Mouse (Mus musculus) brain, embryonic 14.5 days (tissue): ENCODE data around the gene Ddost. TPM values are rescaled to one million over a fixed set of nuclear protein-coding genes. Genes with fewer than 3 reads are reported as not detected.

Experiments
- DNase-seq: peaks from one replicate; pipeline ENCODE4 v3.0.0-alpha.2; 2011; ENCODE audit warnings: low read depth
- CTCF ChIP-seq: fragments of 200-500 bp; IDR thresholded peaks from 2 replicates; pipeline ENCODE4 v1.5.1; 2012; ENCODE audit warnings: inconsistent platforms, mild to moderate bottlenecking, moderate library complexity, borderline replicate concordance; ENCODE audit not compliant: insufficient read depth, insufficient read length; ENCODE audit errors: extremely low read depth
- POLR2A ChIP-seq: fragments of 200-500 bp; IDR thresholded peaks from 2 replicates; pipeline ENCODE4 v1.6.1; 2012; ENCODE audit warnings: mild to moderate bottlenecking, inconsistent platforms, borderline replicate concordance; ENCODE audit not compliant: poor library complexity, insufficient read depth, insufficient read length, severe bottlenecking; ENCODE audit errors: extremely low read depth
- polyA plus RNA-seq: library from polyadenylated mRNA; depleted of rRNA; stranded (reverse); fragments of >200 nt; gene quantifications from 2 replicates; pipeline ENCODE4 v1.2.3, GENCODE M21; 2012

Ddost gene
- polyA plus RNA-seq, 1 experiment = 167 TPM

DNA sequence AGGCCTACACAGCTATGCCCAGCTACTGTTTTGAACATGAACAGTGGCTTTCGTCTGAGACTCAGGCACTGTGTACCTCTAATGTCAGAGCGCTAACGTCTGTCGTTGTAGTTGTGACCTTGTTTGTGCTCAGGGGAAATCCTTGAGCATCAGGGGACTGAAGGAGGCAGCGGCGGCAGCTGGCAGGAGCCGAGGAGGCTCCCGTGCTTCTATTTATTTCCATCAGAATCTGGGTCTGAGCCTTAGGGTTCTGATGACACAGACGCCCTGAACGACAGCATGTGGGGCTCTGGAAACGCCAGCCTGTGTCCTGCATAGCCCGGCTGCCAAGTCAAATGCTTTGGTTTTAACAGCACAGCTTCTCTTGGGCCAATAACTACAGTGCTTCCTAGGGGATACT lies 30.5 kb downstream of the Ddost start:
- TF ChIP-seq CTCF (no peak), POLR2A (no peak)
- no peak for DNase-seq

DNA sequence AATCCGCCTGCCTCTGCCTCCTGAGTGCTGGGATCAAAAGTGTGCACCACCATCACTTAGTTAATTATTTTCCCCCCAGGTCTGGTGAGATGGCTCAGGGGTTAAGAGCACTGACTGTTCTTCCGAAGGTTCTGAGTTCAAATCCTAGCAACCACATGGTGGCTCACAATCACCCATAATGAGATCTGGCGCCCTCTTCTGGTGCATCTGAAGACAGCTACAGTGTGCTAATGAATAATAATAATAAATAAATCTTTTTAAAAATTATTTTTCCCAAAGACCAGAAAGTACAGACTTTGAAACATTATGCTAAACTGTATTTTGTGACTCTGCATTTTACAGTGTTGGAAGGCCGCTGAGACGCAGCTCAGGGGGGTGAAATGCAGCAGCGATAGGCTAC lies 31.1 kb downstream of the Ddost start:
- no peak for TF ChIP-seq CTCF
- TF ChIP-seq POLR2A = no peak
- DNase-seq = no peak

DNA sequence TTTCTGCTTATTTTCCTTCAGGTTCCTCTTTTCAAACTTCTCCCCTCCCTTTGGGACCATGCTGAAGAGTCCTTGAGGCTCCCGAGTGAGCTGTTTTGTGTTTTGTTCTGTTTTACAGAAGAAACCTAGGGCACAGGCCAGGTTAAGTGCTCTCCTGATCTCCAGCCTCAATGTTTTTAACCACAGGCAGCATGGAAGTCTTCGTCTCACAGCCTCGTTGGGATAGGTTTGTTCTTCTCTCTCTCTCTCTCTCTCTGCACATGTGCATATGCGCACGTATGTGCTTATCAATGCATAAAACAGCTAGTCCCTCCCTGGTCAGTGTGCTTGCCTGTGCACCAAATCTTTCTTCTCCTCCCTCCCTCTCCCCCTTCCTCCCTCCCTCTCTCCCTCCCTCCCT lies 32.3 kb downstream of the Ddost start:
- TF ChIP-seq POLR2A = no peak
- TF ChIP-seq CTCF = no peak
- no peak for DNase-seq

DNA sequence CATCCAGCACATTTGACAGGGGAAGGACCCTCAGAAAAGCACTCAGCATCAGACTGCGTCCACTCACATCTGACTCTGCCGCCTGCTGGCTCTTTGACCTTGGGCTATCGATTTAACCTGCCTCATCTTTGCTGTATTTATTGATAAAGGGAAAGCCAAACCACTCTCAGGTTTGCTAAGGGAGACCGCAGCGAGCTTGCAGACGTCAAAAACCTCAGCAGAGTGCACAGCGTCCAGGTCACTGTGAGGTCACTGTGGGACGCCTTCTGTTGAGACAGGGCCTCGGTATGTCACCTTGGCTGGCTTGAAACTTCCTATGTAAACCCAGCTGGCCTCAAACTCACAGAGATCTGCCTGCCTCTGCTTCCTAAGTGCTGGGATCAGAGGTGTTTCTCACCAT lies 32.8 kb downstream of the Ddost start:
- no peak for DNase-seq
- TF ChIP-seq CTCF (no peak), POLR2A (no peak)

DNA sequence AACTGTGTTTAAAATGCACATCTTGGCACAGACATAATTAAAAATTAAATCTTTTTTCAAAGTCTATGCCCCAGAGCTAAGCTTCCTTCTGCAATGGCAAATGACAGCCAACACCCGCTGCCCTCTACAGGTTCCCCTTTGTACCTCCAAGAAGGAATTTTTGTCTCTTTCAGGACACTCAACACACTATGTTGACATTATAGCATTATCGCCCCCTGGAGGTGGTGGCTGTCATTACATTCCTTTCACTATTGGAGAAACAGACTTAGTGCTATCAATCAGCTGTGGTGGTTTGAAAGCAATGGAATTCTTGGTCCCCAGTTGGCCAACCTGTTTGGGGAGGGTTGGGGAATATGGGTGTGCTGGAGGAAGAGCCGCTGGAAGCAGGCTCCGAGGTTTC lies 35.4 kb downstream of the Ddost start:
- no peak for DNase-seq
- TF ChIP-seq CTCF = peak; percentile 51; the same call in 1 of the 2 replicates
- no peak for TF ChIP-seq POLR2A

DNA sequence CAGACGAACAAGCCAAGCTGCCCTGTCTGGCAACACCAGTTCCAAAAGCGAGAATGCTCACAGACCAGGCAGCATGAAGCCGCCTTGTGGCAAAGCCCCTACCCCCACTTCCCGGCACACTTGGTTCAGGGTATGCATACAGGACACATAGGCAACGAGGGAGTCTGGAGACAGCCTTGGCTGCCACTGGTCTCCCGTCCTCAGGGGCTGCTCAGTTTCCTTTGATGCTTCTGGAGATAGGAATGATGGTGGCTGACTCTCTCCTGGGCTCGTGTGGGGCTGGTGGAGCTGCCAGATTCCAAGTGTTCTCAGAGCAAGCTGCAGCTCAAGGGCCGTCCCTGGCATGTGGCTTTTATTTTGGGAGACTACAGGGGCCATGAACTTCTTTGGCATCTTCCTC lies 36.9 kb downstream of the Ddost start:
- DNase-seq = no peak
- no peak for TF ChIP-seq POLR2A
- TF ChIP-seq CTCF = no peak

DNA sequence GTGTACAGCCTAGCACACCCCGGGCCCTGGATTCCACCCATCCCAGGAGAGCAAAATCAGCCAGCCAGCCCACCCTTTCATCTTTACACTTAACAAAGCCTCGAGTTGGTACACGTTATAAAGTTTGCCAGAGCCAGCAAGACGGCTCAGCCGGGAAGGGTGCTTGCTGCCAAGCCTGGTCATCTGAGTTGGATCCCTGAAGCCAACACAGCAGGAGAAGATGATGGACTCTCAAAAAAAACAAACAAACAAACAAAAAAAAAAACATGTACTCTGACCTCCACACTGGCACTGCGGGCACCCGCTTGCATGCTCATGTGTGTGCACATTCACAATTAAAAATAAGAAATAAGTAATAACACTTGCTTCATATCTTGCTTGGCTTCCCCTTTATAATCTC lies 37.5 kb downstream of the Ddost start:
- TF ChIP-seq POLR2A = no peak
- no peak for TF ChIP-seq CTCF
- DNase-seq = no peak

DNA sequence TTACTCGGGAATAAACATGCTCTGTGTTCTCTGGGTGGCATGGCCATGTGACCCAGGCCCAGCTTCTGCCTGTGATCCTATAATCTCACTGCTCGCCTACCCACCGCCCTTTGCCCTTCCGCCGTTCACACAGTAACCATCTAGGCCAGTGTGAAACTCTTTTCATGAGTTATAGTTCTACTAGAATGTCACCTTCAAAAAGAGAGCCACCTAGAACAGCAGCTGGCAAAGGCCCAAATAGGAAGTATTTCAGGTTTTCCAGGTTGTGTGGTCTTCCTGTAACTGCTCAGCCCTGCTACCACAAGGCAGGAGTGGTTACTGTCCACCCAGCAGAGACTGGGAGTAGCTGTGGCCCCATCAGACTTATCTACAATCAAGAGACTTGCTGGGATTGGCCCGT lies 38.2 kb downstream of the Ddost start:
- TF ChIP-seq POLR2A (no peak), CTCF (no peak)
- DNase-seq = no peak

DNA sequence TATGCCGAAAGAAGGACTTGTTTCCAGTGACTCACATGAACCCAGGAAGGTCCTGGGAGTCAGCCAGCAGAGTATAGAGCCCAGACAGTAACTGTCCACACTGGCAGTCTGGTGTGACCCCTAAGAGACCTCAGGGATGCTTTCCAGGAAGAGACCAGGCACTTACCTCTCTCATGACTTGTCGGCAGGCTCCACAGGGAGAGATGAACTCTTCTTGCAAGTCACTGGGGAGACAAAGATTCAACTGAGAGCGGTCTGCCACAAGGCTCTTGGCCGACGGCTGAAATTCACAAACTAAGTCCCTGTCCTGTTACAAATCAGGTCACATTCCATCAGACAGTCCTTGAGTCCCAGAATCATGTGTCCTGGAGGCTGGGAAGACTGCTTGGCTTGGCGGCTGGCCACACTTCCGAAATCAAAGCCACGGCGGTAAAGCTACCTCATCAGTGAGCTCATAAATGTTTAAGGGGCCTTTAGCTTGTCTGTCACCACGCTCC lies 38.9 kb downstream of the Ddost start:
- peak; percentile 47 for DNase-seq
- no peak for TF ChIP-seq CTCF

DNA sequence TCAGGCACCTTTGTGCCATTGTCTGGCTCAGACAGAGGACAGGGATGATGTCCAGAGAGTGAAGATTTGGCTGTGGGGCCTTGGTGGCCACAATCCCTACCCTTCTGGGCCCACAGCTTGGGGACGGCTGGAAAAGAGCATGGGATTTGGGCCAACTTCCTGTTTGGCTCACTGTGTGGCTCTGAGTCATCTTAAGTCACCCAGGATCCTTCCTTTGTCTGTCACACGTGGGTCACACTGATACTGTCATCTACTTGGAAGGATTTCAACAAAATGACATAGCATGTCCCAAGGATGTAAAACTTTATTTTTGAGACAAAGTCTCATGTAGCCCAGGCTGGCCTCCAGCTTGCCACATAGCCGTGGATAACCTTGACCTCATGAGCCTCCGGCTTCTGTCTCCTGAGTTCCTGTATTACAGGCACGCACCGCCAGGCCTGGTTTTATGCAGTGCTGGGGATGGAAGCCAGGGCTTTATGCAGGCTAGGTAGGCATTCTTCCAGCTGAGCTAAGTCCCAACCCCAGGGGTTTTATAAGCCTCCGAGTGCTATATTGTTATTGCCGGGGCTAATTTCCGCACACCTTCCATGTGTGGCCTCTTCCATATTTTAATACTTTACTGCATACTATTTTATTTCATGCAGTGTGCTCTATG lies 40.5 kb downstream of the Ddost start:
- peak; percentile 41 for DNase-seq

DNA sequence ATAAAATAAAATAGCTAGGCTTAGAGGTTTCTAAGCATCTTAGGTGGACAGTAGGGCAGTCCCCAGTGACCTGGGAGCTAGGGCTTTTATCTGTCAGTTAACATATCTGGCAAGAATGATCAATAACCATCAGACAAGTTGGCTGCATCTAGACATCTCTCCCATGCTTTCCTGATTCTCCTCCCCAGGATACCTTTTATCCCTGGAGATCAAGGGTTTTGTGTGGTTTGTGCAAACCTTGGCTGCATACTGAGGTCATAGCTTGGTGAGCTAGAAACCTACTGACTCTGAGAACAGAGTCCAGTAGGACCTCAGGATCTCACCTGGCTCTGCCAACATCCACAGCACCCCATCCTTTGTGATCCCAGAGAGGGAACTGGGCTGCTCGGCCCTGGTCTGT lies 42.8 kb downstream of the Ddost start:
- no peak for DNase-seq
- no peak for TF ChIP-seq CTCF
- no peak for TF ChIP-seq POLR2A

More for the DNA sequence above, 40.5 kb downstream of the Ddost start:
- TF ChIP-seq POLR2A (no peak), CTCF (no peak)

DNA sequence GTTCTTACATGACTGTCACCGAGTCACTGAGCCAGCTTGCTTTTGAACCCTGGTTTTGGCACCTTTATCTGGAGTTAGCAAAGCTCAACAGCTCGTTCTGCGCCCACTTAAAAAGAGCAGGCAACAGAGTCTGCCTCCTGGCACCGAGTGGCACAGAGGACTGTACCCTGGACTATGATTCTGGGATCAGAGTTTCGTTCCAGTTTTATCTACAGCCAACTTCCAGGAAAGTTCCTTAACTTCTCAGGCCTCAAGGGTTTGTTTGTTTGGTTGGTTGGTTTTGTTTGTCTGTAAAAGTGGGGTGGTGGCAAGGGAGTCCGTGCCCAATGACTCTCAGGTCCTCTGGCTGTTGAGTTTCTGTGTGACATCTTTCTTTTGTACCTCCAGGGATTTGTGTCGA lies 44.2 kb downstream of the Ddost start:
- TF ChIP-seq POLR2A (no peak), CTCF (no peak)
- no peak for DNase-seq

DNA sequence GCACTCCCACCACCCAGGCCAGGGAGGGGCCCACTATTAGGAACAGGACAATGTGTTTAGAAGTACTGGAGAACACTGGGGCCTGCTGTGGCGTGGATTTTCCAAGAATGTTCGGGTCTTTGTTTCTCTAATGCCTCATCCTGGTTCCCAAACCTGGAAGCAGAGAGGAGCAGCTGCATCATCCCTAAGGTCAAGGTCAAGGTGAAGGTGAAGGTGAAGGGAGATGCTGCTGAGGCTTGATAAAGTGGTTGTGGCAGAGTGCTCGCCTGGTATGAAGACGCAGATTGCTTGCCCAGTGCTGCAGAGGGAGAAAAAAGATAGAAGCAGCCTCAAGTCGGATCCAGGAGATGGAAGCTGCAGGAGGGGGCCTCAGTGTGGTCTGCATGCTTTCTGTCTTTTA lies 47.3 kb downstream of the Ddost start:
- DNase-seq = no peak
- TF ChIP-seq POLR2A (no peak), CTCF (no peak)

DNA sequence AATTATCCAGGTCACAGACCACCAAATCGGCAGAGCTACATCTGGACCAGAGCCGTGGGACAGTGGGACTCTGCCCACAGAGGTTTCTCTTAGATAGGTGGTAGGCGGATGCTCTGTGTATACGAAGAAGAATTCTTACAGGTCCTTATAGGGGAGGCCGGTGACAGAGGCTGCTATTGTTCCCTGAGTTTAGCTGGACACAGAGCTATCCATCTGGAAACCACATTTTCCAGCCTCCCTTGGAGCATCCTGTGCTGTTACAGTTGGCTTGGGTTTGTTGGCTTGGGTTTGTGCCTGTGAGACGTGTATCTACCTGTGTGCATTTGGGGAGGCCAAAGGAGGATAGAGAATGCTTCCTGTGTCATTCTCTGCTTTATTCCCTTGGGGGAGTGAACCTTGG lies 48.2 kb downstream of the Ddost start:
- TF ChIP-seq CTCF (no peak), POLR2A (no peak)
- no peak for DNase-seq
